Mouse (Mus musculus): Measurements from ENCODE around the gene Vmn1r205. TPM values are rescaled to one million over a fixed set of nuclear protein-coding genes. Genes with fewer than 3 reads are reported as not detected.
"Not testable (repeated sequence)": the region's sequence is repeated elsewhere in the genome, so short reads cannot be mapped to it uniquely, and the experiment has no call there.

Vmn1r205 gene
- not detected in 2 replicates for polyA plus RNA-seq (2012; ENCODE audit: insufficient read depth, insufficient read length, low replicate concordance, missing spikeins)

DNA sequence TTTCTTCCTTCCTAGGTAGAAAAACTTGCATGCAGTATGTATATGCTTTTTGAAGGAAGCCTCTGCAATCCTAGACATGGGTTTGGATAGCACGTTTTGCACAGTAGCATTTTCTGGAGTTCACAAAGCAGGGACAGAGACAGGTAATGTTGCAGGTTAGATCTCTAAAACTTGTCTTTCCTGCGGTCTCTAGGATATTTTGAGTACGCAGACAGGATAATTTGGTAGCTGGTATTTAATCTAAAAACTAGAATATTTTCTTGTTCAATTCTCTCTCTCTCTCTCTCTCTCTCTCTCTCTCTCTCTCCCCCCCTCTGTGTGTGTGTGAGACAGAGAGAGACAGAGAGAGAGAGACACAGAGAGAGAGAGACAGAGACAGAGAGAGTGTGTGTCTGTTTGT lies at the start of gene Vmn1r205:
Gene Vmn1r205, minus strand, starts transcription at position 101 of the 400 bp plus-strand sequence.
- no peak within 1 kb of the TSS for H3K27ac ChIP-seq (ENCODE audit: insufficient read depth, low read depth, low read length)
- no peak within 1 kb of the TSS for H3K4me3 ChIP-seq (ENCODE audit: insufficient read depth, low read depth, low read length)
- WGBS: 90% methylated on average over 3 of the region's 3 CpGs
- TF ChIP-seq POLR2A (IDR thresholded peaks at IDR 0.05; ENCODE audit: insufficient read depth, low read depth, low read length): no peak
- TF ChIP-seq CTCF (IDR thresholded peaks at IDR 0.05; ENCODE audit: insufficient read depth, low read depth, low read length): no peak
- H3K4me1 ChIP-seq (ENCODE audit: control insufficient read depth, insufficient read depth, low read length): no peaks in the 10 kb centered on the region

DNA sequence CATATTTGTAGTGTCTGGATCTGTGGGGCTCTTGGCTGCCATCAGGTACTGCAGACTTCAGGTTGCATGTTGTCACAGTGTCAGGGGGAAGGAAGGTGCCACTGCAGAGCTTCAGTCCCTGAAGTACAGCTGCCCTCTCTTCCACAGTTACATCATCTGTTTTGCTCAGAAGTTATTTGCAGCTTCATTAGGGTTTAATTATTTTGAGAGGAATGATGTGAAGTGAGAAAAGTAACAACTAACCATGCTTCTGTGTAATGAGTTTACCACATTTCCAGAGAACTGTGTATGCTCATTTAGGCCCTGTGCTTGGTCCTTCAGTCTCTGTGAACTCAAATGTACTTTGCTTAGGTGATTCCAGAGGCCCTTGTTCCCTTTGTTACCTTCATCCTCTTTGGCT lies 31.4 kb upstream of the Vmn1r205 start, which contains the start of gene Vmn1r206:
Gene Vmn1r206, minus strand, starts transcription at position 101 of the 400 bp plus-strand sequence.
- not testable (repeated sequence) for H3K27ac ChIP-seq (ENCODE audit: insufficient read depth, low read depth, low read length); H3K4me1 ChIP-seq (ENCODE audit: control insufficient read depth, insufficient read depth, low read length); H3K4me3 ChIP-seq (ENCODE audit: insufficient read depth, low read depth, low read length)

DNA sequence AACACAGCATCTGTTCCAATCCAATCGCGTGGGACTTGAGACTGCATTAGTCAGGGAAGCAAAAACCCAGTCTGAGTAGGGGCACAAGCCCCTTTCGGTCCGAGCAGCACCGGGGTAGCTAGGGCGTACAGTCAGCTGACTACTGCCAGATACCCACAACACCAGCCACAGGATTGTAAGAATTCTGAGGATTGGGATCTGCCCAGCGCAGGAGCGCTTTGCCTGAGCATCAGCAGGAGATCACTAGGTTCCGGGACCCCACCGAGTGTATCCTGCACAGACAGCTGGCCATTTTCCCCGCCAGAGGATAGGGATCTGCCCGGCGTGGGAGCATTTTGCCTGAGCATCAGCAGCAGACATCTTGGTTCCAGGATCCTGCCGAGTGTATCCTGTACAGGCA lies 9.5 kb downstream of the Vmn1r205 start:
- H3K27ac ChIP-seq (ENCODE audit: insufficient read depth, low read depth, low read length); H3K4me3 ChIP-seq (ENCODE audit: insufficient read depth, low read depth, low read length); H3K4me1 ChIP-seq (ENCODE audit: control insufficient read depth, insufficient read depth, low read length): not testable (repeated sequence)
- WGBS: 84% methylated on average over 14 of the region's 14 CpGs

DNA sequence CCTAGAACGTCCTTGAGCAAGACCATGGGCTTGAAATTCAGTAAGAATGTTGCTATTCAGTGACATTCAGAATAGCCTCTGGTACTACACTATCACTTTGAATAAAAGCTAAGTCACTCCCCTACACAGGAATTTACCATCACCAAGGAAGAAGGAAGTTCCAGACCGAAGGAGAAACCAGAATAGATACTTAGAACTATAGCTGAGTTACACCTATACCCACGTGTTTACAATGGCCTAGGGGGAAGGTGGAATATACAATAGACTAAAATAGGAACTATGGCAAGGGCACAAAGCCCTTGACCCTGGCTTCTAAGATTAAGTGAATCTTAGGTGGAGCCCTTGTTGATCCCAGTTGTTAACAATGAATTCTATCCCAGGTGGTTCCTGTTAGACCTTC lies 17.9 kb downstream of the Vmn1r205 start:
- H3K27ac ChIP-seq (ENCODE audit: insufficient read depth, low read depth, low read length); H3K4me1 ChIP-seq (ENCODE audit: control insufficient read depth, insufficient read depth, low read length); H3K4me3 ChIP-seq (ENCODE audit: insufficient read depth, low read depth, low read length): not testable (repeated sequence)
- 79% methylated on average over 3 of the region's 3 CpGs for WGBS

DNA sequence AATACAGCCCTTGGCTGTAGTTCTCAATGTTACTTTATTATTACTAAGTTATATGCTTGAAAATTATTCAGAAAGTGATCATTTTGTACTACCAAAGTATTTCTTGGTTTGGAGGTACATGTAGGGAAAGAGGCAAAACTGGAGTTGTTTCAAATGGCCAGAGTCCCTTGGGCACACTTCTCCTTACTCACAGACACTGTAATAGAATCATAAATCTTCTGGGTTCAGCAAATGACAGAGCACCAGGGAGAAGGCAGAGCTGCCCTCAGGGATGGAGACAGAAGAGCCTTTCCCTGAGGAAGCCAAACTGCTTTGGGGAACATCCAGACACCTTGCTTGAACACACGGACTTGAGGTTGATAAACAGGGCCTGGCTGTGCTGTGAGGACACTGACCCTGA lies 39.9 kb downstream of the Vmn1r205 start, which contains the start of gene Vmn1r204:
Gene Vmn1r204, plus strand, starts transcription at position 301 of the 400 bp plus-strand sequence.
- not testable (repeated sequence) for H3K27ac ChIP-seq (ENCODE audit: insufficient read depth, low read depth, low read length); H3K4me1 ChIP-seq (ENCODE audit: control insufficient read depth, insufficient read depth, low read length); H3K4me3 ChIP-seq (ENCODE audit: insufficient read depth, low read depth, low read length)
- 53% methylated on average over 1 of the region's 1 CpGs for WGBS

Other genes starting within 250 kb of the Vmn1r205 start
- gene Vmn1r198, start 242.6 kb downstream of the Vmn1r205 start, polyA plus RNA-seq (2012; ENCODE audit: insufficient read depth, insufficient read length, low replicate concordance, missing spikeins): not detected in 2 replicates
- gene Vmn1r199, start 213.2 kb downstream of the Vmn1r205 start, polyA plus RNA-seq (2012; ENCODE audit: insufficient read depth, insufficient read length, low replicate concordance, missing spikeins): not detected in 2 replicates
- not detected in 2 replicates for gene Vmn1r200, start 202.6 kb downstream of the Vmn1r205 start, polyA plus RNA-seq (2012; ENCODE audit: insufficient read depth, insufficient read length, low replicate concordance, missing spikeins)
- gene Vmn1r201, start 121.1 kb downstream of the Vmn1r205 start, polyA plus RNA-seq (2012; ENCODE audit: insufficient read depth, insufficient read length, low replicate concordance, missing spikeins): not detected in 2 replicates
- not detected in 2 replicates for gene Vmn1r202, start 87.6 kb downstream of the Vmn1r205 start, polyA plus RNA-seq (2012; ENCODE audit: insufficient read depth, insufficient read length, low replicate concordance, missing spikeins)
- not detected in 2 replicates for gene Vmn1r203, start 74.9 kb downstream of the Vmn1r205 start, polyA plus RNA-seq (2012; ENCODE audit: insufficient read depth, insufficient read length, low replicate concordance, missing spikeins)
- gene Vmn1r204, start 39.8 kb downstream of the Vmn1r205 start, polyA plus RNA-seq (2012; ENCODE audit: insufficient read depth, insufficient read length, low replicate concordance, missing spikeins): not detected in 2 replicates
- gene Vmn1r206, start 31.3 kb upstream of the Vmn1r205 start, polyA plus RNA-seq (2012; ENCODE audit: insufficient read depth, insufficient read length, low replicate concordance, missing spikeins): not detected in 2 replicates
- gene Vmn1r207-ps, start 136.6 kb upstream of the Vmn1r205 start, polyA plus RNA-seq (2012; ENCODE audit: insufficient read depth, insufficient read length, low replicate concordance, missing spikeins): not detected in 2 replicates
- gene Vmn1r208, start 184.4 kb upstream of the Vmn1r205 start, polyA plus RNA-seq (2012; ENCODE audit: insufficient read depth, insufficient read length, low replicate concordance, missing spikeins): not detected in 2 replicates
- not detected in 2 replicates for gene Vmn1r209, start 216.7 kb upstream of the Vmn1r205 start, polyA plus RNA-seq (2012; ENCODE audit: insufficient read depth, insufficient read length, low replicate concordance, missing spikeins)
- not detected in 2 replicates for gene Vmn1r210, start 238.3 kb upstream of the Vmn1r205 start, polyA plus RNA-seq (2012; ENCODE audit: insufficient read depth, insufficient read length, low replicate concordance, missing spikeins)

Data from olfactory bulb, adult 2 months (tissue).